Mouse (Mus musculus) C2C12 (cell line): ENCODE data around the gene Nmt1. TPM values are rescaled to one million over a fixed set of nuclear protein-coding genes. Genes with fewer than 3 reads are reported as not detected.

ENCODE experiments used
- H3K27me3 ChIP-seq: one replicate; pipeline ENCODE4 v1.6.1; 2011; ENCODE audit not compliant: control insufficient read depth, insufficient read depth, insufficient read length
- H3K36me3 ChIP-seq: one replicate; pipeline ENCODE4 v1.6.1; 2011; ENCODE audit not compliant: control insufficient read depth, insufficient read depth
- H3K4me3 ChIP-seq: one replicate; pipeline ENCODE4 v1.5.1; 2011; ENCODE audit warnings: mild to moderate bottlenecking, control low read depth; ENCODE audit not compliant: poor library complexity, insufficient read depth, severe bottlenecking
- H3K79me2 ChIP-seq: one replicate; pipeline ENCODE4 v1.6.1; 2011; ENCODE audit not compliant: control insufficient read depth, insufficient read depth
- H3K79me3 ChIP-seq: one replicate; pipeline ENCODE4 v1.6.1; 2011; ENCODE audit warnings: low read depth, control low read depth
- H3ac ChIP-seq: one replicate; pipeline ENCODE3; 2011; ENCODE audit warnings: low read depth; ENCODE audit not compliant: control insufficient read depth, insufficient read length
- CEBPB ChIP-seq: IDR thresholded peaks from one replicate; pipeline ENCODE4 v1.6.1; 2011; ENCODE audit warnings: low read depth, mild to moderate bottlenecking, control low read depth, moderate library complexity
- CTCF ChIP-seq: IDR thresholded peaks from one replicate; pipeline ENCODE4 v1.5.1; 2011; ENCODE audit not compliant: control insufficient read depth, insufficient read depth, insufficient read length
- FOSL1 ChIP-seq: IDR thresholded peaks from one replicate; pipeline ENCODE4 v1.8.0; 2011; ENCODE audit warnings: mild to moderate bottlenecking, low read length; ENCODE audit not compliant: poor library complexity, insufficient read depth, severe bottlenecking
- MAX ChIP-seq: IDR thresholded peaks from one replicate; pipeline ENCODE4 v1.6.1; 2011; ENCODE audit warnings: mild to moderate bottlenecking, control low read depth
- MYOD1 ChIP-seq: IDR thresholded peaks from one replicate; pipeline ENCODE4 v1.6.1; 2011; ENCODE audit warnings: low read depth; ENCODE audit not compliant: control insufficient read depth, insufficient read length
- MYOG ChIP-seq: IDR thresholded peaks from one replicate; pipeline ENCODE4 v1.6.1; 2011; ENCODE audit not compliant: control insufficient read depth, insufficient read length; ENCODE audit errors: extremely low read depth
- USF1 ChIP-seq: IDR thresholded peaks from one replicate; pipeline ENCODE4 v1.6.1; 2011; ENCODE audit warnings: low read depth, mild to moderate bottlenecking, control low read depth, moderate library complexity
- polyA plus RNA-seq: library from polyadenylated mRNA; unstranded; fragments of >200 nt; fragmentation: generic; extraction: Trizol; gene quantifications from one replicate; pipeline ENCODE4 v1.2.1, GENCODE M21; 2012; ENCODE audit warnings: missing spikeins

Nmt1 gene
- polyA plus RNA-seq, 1 experiment: 64.9 TPM

DNA sequence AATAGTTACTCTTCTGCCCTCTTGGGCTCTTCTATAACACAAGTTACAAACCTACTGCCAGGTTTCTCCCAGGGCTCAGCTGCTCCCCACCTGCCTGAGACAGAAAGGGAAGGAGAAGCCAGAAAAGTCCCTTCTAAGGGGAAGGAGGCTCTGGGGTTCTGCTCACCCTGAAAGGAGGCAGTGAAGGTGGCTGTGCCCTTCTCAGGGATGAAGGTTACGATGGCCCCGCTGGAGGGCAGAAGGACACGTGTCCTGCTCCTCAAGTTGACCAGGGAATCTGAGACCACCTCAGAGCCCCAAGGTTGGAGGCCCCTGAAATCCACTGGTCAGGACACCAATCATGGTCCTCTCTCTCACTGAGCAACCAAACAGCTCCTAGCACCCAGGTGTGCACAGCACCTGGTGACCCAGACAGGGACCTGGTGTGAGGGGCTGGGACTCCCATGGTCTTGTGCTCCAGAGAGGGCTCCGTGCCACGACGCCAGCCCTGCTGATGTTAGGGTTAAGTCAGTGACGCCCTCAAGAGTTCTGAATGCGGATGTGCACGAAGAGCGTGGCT is 42.4 kb downstream of the Nmt1 start:
- TF ChIP-seq MAX (no peak), CTCF (no peak), CEBPB (no peak), FOSL1 (no peak), MYOD1 (no peak)
- peaks cover 94% of the 10 kb centered on the region for H3K36me3 ChIP-seq
- no peaks in the 10 kb centered on the region for H3K79me3 ChIP-seq
- H3K4me3 ChIP-seq: no peak overlapping the region
- H3K27me3 ChIP-seq: no peaks in the 10 kb centered on the region
- H3ac ChIP-seq: no peak overlapping the region
- H3K79me2 ChIP-seq: no peaks in the 10 kb centered on the region

DNA sequence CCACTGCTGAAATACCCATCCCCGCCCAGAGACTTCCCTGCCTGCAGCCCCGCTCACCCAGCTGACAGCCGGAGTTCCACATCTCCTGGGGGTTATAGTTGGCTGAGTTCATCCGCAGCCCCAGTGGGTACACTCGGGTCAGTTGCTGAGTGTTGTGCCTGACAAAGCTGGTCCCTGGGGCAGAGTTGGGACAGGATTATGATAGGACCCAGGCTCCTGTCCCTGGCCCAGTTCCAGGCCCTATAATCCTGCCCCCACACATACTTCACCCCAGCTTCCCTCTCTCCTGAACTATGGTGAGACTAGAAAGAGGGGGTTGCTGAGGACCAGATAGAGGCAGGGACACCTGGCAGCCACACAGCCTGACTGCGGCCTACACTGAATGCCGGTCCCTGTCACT is 45.7 kb downstream of the Nmt1 start:
- Histone ChIP-seq H3ac (no peak overlapping the region), H3K36me3 (peaks cover 93% of the 10 kb centered on the region)
- no peak for TF ChIP-seq MAX
- TF ChIP-seq CTCF: no peak
- TF ChIP-seq MYOD1: no peak
- no peak for TF ChIP-seq MYOG
- no peak for TF ChIP-seq FOSL1
- TF ChIP-seq CEBPB: no peak
- TF ChIP-seq USF1: no peak

DNA sequence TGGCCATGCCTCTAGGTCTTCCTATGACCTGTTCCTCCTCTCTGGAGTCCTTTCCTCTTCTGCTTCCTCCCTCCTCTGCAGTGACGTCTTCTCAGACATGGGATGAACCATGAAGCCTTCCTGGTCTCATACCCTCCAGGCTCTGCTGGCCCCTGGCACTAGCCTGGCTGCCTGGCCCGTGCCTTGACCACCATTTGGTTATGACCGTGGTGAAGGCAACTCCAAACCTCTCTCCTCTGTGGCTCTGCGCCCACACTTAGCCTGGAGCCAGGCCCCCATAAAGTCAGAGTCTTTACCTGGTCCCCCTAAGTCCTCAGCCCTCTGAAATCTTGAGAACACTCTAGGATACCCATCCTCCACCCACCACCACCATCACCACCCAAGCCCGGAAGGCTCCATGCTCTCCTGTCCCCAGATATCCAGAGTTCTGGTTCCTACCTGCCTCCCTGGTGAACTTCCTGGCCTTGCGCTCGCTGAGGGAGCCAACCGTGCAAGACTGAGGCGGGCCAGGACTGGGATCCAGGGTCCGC is 46.2 kb downstream of the Nmt1 start:
- no peak for TF ChIP-seq MYOD1
- TF ChIP-seq MAX: no peak
- no peak for TF ChIP-seq USF1
- TF ChIP-seq FOSL1: no peak
- no peak for TF ChIP-seq MYOG
- TF ChIP-seq CTCF: no peak
- TF ChIP-seq CEBPB: no peak
- Histone ChIP-seq H3K36me3 (peaks cover 93% of the 10 kb centered on the region), H3ac (no peak overlapping the region), H3K79me3 (no peaks in the 10 kb centered on the region), H3K79me2 (no peaks in the 10 kb centered on the region), H3K27me3 (no peaks in the 10 kb centered on the region), H3K4me3 (no peak overlapping the region)

More for the DNA sequence above, 45.7 kb downstream of the Nmt1 start:
- Histone ChIP-seq H3K79me2 (no peaks in the 10 kb centered on the region), H3K79me3 (no peaks in the 10 kb centered on the region), H3K27me3 (no peaks in the 10 kb centered on the region), H3K4me3 (no peak overlapping the region)

DNA sequence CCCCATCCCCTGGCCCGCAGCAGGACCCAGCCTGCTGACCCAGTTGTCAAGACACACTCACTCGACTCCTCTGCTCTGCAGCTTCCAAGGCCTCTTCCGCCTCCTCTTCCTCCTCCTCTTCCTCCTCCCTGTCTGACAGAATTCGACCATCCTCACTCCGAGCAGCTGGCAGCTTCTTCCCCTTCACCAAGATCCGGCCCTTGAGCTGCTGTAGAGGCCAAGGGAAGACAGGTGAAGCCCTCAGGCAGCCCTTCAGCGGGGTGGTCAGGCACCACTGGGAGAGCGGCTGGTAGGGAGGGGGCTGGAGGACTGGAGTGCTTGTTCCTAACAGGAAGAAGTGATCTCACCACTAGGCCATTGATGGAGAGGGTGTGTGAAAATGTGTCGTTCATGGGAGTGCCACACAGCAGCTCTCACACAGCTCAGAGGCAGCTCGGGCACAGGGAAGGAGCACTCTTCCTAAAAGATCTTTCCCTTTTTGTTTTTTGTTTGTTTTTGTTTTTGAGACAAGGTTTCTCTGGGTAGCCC is 46.9 kb downstream of the Nmt1 start:
- Histone ChIP-seq H3K4me3 (no peak overlapping the region), H3ac (no peak overlapping the region), H3K79me3 (no peaks in the 10 kb centered on the region), H3K36me3 (peaks cover 91% of the 10 kb centered on the region), H3K79me2 (no peaks in the 10 kb centered on the region), H3K27me3 (no peaks in the 10 kb centered on the region)
- no peak for TF ChIP-seq CEBPB
- no peak for TF ChIP-seq CTCF
- TF ChIP-seq USF1: no peak
- no peak for TF ChIP-seq MAX
- no peak for TF ChIP-seq MYOD1
- no peak for TF ChIP-seq MYOG
- TF ChIP-seq FOSL1: no peak

DNA sequence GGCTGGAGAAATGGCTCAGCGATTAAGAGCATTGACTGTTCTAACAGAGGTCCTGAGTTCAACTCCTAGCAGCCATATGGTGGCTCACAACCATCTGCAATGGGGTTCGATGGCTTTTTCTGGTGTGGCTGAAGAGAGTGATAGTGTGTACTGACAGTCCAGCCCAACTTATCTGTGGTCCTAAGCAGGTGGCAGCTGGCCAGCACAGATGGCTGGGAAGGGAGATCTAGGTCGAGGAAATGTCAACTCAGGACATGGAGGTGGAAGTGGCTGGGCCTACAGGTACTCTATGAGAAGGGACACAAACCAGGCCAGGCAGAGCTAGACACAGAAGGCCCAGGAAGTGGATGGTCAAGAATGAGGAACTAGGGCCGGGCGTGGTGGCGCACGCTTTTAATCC is 48.0 kb downstream of the Nmt1 start:
- TF ChIP-seq MYOD1 (no peak), MYOG (no peak), CTCF (no peak), USF1 (no peak), MAX (no peak), FOSL1 (no peak), CEBPB (no peak)
- Histone ChIP-seq H3K36me3 (peaks cover 81% of the 10 kb centered on the region), H3ac (no peak overlapping the region), H3K27me3 (no peaks in the 10 kb centered on the region), H3K4me3 (no peak overlapping the region), H3K79me3 (no peaks in the 10 kb centered on the region), H3K79me2 (peaks cover 11% of the 10 kb centered on the region)

DNA sequence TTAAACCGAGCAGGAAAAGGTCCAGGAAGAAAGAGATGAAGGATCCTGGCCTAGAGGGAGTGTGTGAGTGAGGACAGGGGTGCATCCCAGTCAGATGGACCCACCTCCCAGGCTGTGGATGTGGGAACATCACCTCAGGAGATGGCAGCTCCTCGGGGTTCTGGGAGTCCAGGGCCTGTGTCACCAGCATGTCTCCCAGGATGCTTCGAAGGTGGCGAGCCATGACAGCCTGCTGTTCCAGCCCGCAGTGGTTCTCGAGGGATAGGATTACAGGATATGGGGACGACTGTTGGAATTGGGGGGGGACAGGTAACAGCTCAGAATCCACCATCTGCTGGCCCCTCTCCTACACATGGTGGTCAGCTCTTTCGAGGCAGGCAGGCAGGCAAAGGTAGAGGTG is 48.6 kb downstream of the Nmt1 start:
- Histone ChIP-seq H3K4me3 (no peak overlapping the region), H3K36me3 (peaks cover 77% of the 10 kb centered on the region), H3K79me2 (peaks cover 16% of the 10 kb centered on the region), H3K79me3 (no peaks in the 10 kb centered on the region), H3K27me3 (no peaks in the 10 kb centered on the region), H3ac (no peak overlapping the region)
- TF ChIP-seq FOSL1 (no peak), MAX (no peak), MYOD1 (no peak), CTCF (no peak), CEBPB (no peak), MYOG (no peak), USF1 (no peak)
